Mouse (Mus musculus) monocyte, adult 5-6 weeks (primary cell): ENCODE data around the gene Ubap2. TPM values are rescaled to one million over a fixed set of nuclear protein-coding genes. Genes with fewer than 3 reads are reported as not detected.

Source experiments
- ATAC-seq: fragments of 153-309, 156-312 bp; replicated peaks from 2 replicates; pipeline ENCODE4 v1.8.0; 2017; ENCODE audit warnings: mild to moderate bottlenecking; ENCODE audit not compliant: low TSS enrichment, insufficient number of reproducible peaks, severe bottlenecking, poor library complexity, low FRiP score
- total RNA-seq: library from RNA; stranded (forward); fragments of 200-1000, 200-491, 200-594 nt; gene quantifications from 3 replicates; pipeline ENCODE4 v1.2.3, GENCODE M21; 2017

The Ubap2 gene
- 6.6 to 19.8 TPM (median 17.1 TPM) in 3 replicates for total RNA-seq

DNA sequence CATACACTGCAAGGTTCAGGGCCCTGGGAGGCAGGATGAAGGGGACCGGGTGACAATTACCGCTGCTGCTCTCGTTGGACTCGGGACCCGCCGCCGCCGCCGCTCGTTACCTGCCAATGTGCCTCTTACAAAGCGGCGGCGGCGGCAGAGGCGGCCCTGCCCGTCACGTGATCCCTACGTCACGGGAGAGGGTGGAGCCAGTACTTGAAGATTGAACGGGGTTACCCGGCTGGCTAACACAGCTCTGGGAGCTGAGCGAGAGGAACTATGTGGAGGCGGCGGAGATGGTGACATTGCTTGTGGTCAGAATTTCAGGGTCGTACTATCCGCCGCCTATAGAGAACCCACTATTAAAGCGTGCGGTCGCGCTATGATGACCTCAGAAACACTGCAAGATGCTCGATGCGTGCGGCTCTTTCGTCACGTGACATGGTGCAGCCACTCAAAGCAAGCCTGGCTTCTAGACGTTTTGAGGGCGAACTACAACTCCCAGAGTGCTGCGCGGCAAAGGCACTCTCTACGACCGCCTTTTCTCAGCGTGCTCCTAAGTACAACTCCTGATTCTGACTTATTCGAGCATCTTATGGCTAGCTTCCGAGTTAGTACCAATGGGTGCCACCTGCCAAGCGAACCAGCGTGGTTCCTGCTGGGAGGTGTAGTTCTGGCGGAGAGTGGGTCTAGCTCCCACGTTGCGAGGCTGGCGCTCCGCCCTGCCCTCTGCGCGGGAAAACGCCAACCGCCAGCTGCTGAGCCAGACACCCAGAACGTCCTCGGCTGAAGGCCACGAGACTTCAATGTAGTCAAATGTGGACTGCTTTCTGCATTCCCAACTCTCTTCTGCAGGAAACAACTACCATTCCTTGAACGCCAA lies at the start of gene Ubap2:
TSS of gene Ubap2 (minus strand) at position 165 of the 871 bp plus-strand sequence.
- peak; percentile 97 for ATAC-seq

DNA sequence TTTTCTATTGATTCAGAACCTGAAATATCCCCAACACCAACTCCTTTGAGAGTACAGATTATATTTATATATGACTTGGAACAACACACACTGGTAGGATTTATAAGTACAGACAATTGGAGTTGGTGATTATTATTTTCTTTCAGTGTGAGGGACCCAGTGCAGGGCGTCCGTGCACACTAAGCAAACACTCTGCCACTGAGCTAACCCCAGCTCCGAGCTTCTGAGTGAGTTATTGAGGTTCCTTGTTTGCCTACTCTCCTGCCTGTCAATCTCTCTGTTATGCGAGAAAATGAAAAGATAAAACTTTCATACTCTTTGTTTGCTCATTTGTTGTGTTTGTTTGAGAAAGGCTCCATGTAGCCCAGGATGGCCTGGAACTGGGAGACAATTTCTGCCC lies 46.0 kb upstream of the Ubap2 start:
- no peak for ATAC-seq

DNA sequence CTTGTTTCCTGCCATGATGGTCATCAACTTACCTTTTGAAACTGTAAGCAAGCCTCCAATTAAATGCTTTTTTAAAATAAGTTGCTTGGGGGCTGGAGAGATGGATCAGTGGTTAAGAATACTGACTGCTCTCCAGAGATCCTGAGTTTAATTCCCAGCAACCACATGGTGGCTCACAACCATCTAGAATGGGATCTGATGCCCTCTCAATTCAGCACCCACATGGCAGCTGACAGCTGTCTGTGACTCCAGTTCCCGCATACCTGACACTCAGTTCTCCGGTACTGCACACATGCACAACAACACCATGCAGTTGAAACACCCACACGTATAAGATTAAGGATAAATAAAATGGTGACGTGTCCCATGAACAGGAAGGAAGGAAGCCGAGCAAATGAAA lies 43.3 kb upstream of the Ubap2 start:
- no peak for ATAC-seq

DNA sequence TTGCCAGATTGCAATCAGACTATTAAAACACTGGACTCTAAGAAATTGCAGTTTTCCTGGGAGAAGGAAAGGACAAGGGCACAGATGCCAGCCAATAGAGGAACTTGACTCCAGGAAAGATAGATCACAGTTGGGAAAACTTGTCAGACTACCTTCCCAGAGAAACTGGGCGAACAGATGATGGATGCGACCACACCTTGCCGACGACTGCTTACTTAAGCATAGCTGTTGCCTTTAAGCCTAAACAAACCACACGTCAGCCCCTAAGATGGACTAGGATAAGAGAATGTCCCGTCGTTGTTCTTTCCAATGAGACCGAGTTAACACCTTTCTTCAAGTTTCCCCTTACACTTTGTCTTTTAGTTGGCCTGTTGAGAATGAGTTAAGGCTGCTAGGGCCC lies 40.2 kb upstream of the Ubap2 start:
- no peak for ATAC-seq

DNA sequence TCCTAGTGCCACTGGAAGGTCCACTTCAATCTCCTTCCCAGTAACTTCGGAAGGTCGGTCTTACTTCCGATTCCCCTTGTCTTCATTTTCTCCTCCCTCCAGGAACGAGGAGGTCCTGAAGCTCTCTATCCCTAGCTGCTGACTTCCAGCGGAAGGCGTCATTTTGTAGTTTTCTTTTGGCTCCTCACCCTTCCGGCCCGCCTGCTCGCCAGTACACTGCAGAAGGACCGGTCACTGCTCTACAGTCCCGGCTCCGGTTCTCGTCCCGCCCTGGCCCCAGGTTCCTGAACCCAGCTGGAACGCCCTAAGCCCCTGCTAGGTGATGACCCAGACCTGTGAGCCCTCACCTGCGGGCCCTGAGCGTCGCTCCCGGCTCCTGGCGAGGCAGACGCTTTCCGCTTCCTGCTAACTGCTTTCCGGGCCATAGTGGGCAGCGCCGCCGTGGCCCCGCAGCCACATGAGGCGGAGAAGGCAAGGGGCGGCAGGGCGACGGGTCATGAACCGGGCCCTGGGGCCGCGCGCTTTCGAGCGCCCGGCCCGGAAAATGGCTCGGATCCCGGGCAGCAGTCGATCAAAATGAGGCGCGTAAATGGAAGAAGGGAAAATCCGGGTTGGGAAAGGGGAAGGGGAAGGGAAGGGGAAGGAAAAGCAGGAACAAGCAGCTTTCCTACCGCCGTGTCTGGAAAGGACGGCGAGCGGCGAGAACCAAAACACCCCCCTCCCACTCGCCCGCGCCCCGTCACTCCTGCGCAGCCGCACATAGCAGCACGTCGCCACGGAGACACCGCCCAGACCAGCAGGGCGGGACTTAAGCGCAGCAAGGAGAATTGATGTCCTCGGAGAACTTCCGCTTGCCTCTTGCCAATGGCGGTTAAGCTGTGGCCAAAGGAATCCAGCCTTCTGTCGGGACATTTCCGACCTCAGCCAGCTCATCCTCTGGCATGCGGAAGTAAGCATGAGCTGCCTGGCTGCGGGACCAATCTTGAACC lies 39.5 kb upstream of the Ubap2 start, which contains the start of gene Dcaf12:
TSS of gene Dcaf12 (minus strand) at position 749 of the 989 bp plus-strand sequence.
- peak; percentile 88 for ATAC-seq

DNA sequence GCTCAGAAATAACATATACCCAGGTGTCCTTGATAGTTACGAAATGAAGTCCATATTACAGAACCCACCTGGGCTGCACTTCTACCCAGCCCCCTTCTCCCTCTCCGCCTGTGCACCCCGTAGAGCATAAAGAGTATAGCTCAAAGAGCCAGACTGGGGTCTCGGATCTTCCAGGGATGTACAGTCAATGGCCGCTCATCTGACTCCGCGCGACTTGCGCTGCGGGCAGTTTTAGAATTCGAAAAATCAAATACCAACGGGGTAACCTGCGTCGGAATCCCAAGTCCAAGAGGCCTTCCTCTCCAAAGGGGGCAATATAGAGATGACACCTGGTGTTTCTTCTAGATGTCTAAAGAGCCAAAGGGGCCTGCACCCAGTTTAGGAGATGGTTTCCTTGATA lies 38.8 kb upstream of the Ubap2 start:
- no peak for ATAC-seq

DNA sequence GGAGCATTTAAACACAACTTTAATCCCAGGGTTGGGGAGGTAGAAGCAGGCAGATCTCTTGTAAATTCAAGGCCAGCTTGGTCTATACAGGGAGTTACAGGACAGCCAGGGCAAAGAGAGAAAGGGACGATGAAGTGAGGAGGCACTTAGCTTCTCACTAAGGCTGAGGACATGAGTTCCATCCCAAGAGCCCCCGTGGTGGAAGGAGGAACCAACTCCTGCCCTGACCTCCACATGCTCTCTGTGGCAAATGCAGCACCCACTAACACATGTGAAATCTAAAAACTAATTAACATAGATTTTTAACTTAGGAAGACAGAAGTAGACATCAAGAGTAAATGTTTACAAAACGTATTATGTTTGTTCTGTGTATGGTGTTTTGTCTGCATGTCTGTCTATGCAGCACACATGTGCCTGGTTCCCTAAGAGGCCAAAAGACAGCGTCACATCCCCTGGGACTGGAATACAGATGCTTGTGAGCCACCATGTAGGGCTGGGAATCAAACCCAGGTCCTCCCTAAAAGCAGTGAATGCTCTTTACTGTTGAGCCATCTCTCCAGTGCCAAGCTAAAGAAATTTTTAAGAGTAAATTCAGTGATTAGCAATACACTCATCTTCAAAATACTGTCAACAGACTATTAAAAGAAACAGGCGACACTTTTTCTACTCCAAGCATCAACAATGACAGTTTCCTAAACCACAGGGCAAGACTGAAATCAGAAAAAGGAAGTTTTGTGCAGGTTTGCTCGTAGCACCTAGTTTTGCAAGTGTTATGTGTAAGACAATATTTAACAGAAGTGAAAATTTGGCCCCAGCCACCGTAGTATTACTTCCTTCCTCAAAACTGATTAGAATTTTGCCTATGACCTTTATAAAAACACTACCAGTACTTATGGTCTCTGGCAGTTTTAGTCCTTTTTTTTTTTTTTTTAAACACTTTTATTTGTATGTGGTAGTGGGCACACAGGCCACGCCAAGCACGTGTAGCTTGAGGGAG lies 35.9 kb upstream of the Ubap2 start:
- peak; percentile 60 for ATAC-seq

DNA sequence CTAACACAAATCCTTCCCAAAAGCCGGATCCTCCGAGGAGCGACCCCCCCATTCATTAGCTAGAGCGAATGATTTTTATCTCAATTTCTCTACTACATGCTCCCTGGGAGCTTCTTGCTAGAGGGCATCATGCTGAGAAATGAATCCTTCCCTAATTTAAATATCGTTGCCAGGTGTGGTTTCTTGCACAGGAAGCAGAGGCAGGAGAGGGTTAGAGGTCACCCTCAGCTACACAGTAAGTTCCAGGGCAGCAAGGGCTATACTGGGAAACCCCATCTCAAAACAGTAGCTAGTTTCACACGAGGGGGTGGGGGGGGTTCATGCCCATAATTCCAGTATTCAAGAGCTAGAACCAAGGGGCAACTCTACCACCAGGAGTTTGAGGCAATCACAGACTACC lies 32.5 kb upstream of the Ubap2 start:
- ATAC-seq: no peak

DNA sequence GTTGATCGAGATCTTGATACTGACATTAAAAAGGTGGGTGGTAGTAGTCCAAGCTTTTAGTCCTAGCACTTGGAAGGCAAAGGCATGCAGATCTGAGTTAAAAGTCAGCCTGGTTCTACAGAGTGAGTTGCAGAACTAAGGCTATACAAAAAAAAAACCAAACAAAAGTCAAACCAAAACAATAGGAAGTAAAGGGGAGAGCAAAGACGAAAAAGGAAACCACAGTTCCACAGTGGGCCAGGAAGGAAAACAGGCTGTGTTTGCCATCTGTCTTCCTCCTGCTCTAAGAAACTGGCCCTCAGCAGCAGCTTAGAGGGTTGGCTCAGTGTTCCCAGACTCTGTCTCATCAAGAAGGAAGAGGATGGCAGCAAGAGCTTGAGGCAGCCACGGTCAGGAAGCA lies 29.4 kb upstream of the Ubap2 start:
- 0 out of 2 replicates have a peak, but pooled peaks have one; percentile 7 for ATAC-seq

DNA sequence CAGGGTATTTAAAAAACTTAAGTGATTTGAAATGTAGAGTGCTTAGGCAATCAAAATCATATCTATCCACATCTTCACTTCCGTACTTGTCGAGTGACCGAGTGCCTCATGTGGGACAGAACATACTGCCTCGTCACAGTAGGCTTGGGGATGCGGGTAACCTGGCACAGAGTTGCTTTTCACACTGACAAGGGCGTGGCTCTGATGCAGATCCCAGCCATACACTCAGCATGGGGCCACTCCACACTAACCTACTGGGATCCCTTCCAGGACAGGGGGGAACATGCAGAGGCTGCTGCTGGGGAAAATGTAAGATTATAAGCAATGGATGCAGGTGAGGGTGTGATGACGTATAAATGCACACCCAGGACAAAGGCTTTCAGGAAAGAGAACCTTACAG lies 28.7 kb upstream of the Ubap2 start:
- no peak for ATAC-seq

DNA sequence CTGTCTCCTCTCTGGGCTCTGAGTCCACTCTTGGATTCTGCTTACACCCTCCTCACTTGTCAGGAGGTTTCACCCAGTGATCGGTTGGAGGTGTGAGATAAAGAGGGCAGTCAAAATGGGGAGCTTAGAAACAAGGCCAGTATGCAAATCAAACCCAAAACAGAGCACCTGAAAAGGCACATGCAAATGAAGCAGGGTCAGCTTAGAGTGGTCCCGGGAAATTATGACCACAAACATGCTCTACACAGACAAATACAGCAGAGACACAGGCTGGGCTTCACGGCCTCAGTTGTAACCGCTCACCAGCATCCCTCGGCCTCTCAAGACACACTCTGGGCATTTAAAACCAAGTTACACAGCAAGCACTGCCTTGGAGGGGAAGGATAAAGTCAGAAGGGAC lies 24.0 kb upstream of the Ubap2 start:
- no peak for ATAC-seq

DNA sequence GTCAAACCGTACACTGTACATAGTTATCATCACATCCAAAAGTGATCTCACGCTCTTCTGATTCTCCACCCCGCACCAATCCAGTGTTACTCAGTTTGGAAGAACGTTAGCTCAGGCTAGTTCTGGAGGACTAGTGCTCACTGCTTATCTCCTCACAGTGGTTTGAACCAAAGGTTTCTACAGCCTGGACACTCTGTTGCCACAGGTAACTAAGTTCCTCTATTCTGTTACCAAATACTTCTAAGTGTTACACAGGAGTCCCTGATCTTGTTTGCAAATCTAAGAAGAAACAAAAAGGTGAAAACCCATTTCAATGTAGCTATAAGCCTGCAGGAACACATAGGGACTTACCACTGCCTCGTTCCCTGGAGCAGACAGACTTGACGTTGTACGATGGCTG lies 21.0 kb upstream of the Ubap2 start:
- no peak for ATAC-seq

DNA sequence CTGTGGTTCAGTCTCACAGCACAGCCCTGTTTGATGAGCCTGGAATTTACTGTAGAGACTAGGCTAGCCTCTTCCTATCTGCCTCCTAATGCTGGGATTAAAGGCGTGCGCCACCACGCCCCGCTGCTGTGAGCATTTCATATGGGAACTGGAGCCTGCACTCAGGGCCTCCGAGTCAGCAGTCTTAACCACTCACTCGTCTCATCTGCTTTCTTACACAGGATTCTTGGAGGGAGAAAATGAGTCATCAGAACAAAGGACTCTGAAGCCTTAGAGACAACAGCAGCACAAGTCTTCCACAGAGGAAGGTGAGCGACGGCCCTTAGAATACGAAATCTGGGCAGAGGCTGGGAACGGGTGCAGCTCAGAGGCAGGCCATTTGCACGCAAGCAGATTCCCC lies 20.6 kb upstream of the Ubap2 start:
- no peak for ATAC-seq

DNA sequence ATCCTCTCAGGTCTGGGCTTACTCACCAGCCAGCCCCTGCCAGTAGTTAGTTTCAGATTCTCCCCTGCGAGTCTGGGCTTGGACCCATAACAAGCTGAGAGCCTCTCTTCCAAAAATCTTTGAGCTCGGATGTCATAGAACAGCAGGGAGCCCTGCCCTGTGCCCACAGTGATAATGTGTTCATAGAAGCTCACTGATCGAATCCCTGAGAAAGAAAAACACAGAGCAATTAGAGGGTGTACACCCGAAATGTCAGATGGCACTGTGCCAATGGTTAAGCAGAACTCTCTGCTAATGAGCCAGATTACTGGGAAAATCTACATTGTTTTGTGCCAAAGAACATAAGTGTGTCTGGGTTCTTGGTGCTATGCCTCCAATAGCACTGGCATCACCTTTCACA lies 19.0 kb upstream of the Ubap2 start:
- ATAC-seq: no peak

DNA sequence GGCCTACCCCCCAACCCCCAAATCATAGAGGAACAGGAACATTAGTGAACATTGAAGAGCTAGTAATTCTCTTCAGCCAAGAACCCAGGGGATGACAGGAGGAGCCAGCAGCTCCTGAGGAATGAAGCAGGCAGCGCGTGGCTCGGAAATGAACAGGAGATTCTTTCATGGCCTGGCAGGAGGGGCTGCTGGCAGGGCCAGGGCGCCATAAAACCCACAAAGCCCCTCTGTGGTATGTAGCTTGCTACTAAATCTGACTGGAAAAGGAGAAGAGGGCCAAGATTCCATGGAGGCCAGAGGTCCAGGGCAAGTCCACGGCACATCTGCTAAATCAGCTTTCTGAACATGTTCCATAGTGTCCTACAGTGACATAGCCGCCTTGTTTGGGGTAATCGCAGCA lies 14.9 kb upstream of the Ubap2 start:
- no peak for ATAC-seq

DNA sequence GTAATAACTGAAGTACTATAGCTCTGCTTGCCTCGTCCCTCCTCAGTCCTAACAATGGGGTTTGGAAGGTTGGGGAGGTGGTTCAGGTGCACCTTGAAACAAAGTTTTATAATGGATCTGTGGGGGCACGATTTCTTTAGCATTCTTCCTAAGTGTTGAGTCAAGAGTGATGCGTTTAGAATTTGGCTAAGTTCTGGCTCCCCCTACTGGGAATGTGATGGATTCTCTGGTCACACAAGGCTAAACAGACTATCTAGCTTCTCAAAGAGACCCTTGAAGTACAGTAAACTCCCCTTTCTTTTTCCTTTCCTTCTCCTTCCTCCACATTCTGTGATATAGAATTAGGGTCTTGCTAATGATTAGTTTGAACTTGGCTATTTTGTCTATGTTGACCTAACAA lies 11.5 kb upstream of the Ubap2 start:
- 0 out of 2 replicates have a peak, but pooled peaks have one; percentile 61 for ATAC-seq

DNA sequence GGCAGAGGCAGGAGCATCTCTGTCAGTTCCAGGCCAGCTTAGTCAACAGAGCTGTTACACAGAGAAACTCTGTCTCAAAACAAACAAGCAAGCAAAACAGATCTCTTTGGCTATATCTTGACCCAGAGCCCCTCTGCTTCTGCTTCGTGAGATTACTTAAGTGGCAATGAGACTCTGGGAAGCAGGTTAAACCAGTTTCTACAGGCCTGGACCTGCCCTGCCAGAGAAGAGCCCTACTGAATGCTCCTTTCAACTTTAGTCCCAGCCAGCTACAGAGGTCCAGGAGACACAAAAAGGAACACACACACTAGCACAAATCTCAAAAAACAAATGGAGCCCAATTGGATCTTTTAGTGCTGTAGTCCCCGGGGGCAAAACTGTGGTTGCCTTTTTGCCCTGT lies 9.1 kb upstream of the Ubap2 start:
- ATAC-seq: no peak

DNA sequence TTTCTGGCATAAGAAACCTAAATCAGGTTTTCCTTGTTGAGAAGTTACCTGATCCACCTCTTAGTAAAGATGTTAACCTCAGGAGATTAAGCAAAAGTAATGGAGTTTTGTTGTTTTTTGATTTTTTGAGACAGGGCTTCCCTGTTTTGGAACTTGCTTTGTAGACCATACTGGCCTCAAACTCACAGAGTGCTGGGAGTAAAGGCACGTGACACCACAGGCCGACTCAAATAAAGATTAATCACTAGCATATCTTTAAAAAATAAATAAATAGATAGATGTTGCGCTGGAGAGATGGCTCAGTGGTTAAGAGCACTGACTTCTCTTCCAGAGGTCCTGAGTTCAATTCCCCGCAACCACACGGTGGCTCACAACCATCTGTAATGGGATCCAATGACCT lies 983 bp upstream of the Ubap2 start:
- no peak for ATAC-seq
